Mouse (Mus musculus) urinary bladder, adult 18-20 months (tissue): ENCODE data around the gene Tmem131.

Experiments
- DNase-seq, 2 experiments: peaks; one replicate each; pipeline ENCODE4 v3.0.0; 2022; ENCODE audit warnings: low spot score in 2 of 2, mixed read lengths in 2 of 2

The Tmem131 gene

GRCm38 (mm10) chr1:36784365-36785134, 158.9 kb downstream of the Tmem131 start:
- DNase-seq: peak; percentile 53 to 66

DNA sequence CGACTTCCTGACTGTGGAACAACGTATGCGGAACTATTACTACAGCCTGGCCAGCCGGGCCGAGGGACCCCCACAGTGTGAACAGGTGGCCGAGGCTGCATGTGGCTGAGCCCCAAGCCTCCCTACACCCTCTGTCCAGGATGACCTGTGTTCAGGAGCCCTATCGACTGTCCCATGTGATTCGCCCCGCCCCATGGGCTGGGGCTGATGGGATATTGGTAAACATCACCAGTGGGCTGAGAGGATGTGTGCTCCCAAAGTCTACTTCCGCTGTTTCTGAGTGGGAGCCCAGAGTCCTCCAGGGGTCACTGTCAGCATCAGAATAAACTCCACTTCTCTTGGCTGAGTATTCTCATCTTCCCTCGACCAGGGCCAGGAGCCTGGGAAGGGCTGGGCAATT, 161.0 kb downstream of the Tmem131 start:
- DNase-seq: no peak

DNA sequence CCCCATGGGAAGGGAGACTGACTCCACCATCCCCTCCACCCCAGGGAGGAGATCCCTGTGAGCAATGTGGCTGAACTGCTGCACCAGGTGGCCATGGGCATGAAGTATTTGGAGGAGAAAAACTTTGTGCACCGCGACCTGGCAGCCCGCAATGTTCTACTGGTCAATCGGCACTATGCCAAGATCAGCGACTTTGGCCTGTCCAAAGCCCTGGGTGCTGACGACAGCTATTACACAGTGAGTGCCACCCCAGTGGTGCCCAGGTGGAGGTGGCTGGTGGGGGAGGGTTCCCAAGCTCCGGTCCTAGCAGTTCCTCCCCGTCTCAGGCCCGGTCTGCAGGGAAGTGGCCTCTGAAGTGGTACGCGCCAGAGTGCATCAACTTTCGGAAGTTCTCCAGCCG, 162.7 kb downstream of the Tmem131 start:
- no peak for DNase-seq

DNA sequence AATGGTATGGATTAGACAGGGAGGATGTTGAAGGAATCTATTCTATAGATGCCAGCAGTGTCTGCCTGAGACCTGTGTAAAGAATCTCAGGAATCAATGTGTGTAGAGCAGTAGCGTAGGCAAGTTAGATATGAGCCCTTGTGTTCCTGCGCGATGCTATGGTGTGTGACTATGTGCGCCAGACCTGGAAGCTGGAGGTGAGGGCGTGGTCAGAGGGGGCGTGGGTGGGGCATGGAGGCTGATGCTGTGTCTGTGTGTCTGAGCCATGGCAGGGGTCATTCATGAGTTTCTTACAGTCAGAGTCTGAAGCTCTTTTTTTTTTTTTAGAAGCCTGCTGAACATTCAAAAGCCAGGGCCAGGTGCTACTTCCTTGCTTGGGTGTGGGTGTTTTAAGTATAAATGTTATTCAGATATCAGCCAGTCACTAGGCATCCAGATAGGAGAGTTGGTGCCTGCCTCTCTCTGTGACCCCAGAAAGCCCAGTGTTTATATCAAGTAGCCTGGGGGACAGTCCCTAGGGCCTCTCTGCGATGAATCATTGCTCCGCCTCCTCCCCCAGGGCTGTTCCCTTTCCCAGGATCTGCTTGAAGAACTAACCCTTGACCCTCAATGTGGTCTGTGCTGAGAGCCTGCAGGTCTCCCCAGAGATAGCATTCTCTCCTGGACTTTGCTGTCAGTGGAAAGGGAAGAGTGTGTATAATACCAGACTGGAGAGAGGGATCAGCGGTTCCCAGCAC, 171.1 kb downstream of the Tmem131 start:
- DNase-seq: no peak

- no peak for DNase-seq
Measured at GRCm38 (mm10) chr1:36770998-36771397, 172.5 kb downstream of the Tmem131 start.

- no peak for DNase-seq
Measured at GRCm38 (mm10) chr1:36769951-36770350, 173.5 kb downstream of the Tmem131 start.

DNA sequence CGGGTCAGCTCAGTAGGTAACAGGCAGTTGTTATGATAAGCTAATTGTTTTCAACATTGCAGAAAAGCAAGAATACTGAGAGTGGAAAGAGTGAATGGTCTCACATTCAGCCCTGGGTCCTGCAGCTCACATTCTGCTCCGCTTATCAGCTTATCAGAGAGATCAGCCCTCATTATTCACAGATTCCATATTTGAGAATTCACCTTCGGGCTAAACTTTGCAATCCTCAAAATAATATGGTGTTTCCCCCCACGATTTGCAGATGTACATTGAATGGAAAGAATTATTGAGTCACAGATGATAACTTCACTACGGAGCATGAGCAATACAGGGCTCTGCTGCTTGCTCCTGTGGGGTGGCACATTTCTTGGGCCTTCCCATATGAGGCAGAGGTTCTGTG, 174.7 kb downstream of the Tmem131 start:
- DNase-seq: no peak

- no peak for DNase-seq
Measured at GRCm38 (mm10) chr1:36767321-36767720, 176.1 kb downstream of the Tmem131 start.

DNA sequence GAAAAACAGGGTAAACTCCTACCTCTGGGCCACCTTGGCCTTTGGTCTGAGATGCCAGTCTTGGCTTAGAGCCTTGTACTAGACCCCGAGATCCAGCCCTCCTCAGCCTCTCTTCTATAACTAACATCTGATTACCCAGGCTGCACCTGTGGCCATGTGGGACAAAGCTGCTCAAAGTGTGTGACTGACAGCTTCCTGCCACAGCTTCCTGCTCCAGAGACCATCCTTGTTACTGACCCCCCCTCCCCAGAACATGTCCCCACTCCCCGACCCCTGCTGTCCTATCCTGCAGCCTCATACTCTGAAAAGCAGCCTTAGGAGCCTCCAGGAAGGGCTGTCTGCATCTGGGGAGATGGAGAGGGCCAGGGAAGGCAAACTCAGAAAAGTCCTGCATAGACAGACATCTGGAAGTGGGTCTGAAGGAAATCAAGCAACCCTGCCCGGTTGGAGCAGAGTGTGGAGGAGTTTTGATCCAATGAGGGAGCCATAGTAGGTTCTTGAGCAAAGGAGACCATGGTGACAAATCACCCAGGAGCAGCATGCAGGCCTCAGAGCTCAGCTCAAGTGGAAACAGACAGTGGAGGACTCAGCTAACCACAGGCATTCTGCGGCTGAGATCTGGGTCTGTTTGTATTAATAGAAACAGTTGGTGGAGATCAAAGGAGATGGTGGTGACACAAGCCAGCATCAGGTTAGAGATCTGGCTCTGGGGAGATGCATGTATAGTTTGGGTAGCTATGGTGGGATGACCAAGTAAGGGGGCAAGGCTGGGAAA, 176.8 kb downstream of the Tmem131 start:
- DNase-seq: no peak

GRCm38 (mm10) chr1:36761568-36761967, 181.9 kb downstream of the Tmem131 start, which contains the start of gene Zap70:
Gene Zap70, plus strand, starts transcription at chr1:36761798.
- DNase-seq: no peak

GRCm38 (mm10) chr1:36761061-36761460, 182.4 kb downstream of the Tmem131 start:
- no peak for DNase-seq

DNA sequence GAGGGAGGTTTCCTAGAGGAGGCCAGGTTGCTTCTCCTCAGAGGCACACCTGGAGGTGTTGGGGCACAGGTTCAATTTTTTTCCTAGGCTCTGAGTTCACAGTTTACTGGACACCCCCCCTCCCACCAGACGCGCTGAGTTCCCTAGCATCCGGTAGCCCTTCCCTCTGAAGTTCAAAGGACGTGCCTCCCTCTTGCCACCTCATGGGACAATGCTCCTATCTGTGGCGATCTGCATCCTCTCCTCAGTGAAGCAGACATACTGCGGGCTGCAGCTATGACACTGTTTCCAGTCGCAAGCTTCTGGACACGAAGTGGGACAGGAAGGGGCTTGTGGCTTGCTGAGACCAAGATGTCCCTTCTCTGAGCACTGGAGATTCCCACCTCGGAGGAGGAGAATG, 183.1 kb downstream of the Tmem131 start:
- no peak for DNase-seq

- no peak for DNase-seq
Measured at GRCm38 (mm10) chr1:36759076-36759475, 184.4 kb downstream of the Tmem131 start.

- no peak for DNase-seq
Measured at GRCm38 (mm10) chr1:36758553-36758952, 184.9 kb downstream of the Tmem131 start.

DNA sequence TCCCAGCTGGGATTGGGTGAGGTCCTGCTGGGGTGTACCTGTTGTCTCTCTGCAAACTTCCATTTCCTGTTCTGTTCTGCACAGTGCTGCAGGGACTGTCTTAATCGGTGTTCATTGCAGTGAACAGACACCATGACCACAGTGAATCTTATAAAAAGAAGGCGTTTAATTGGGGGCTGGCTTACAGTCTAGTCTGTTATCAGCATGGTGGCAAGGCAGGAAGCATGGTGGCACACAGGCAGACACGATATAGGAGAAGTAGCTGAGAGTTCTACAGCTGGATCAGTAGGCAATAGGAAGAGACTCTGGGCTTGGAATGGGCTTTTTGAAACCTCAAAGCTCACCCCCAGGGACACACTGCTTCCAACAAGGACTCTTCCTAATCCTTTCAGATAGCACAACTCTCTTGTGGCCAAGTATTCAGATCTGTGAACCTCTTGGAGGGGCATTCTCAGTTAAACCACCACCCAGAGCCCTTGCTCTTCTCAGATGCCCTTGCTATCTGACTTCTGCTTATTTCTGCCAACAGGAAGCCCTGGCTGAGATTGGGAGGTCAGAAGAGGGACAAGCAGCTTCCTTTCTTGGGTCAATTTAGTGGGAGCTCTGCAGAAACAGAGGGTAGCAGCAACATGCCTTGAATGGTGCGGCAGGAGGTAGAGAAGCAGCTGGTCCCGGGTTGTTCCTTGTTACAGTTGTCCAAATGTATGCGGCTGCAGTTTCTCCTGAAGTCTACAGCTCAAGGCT, 189.4 kb downstream of the Tmem131 start:
- no peak for DNase-seq

DNA sequence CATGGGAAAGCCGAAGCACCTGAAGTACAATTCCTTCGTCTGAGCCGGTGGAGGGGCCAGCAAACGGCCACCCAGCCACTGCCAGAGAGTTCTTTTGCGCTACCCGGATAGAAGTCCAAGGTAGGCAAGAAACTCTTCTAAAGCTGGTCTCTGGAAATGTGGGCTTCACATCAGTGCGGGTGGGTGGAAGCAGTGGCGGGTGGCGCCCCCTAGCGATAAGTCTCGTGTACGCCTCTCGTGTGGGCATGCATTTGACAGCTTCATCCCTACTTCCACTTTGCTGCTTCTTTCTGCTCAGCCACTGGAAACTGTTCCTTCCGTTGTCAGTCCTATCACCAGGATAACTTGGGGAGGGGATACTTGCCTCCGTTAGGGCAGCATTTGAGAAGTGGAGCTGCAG, 197.0 kb downstream of the Tmem131 start:
- no peak for DNase-seq

DNA sequence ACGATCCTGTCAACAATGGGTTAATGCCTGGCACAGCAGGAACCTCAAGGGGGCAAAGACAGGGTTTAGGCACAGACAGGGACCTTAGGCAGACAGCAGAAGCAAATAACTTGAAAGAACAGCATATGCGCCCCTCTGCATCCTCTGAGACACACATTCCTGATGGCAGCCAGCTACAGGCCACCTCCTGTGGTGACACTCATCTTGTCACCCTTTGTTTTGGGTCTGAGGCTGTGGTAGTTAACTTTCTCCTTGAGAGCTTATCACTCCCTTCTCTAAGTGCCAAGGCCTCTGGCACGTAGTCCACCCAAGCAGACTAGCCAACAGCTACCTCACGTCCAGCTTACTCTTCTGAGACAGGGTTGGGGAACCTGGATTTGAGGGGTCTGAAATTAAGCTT, 197.8 kb downstream of the Tmem131 start:
- DNase-seq: no peak

DNA sequence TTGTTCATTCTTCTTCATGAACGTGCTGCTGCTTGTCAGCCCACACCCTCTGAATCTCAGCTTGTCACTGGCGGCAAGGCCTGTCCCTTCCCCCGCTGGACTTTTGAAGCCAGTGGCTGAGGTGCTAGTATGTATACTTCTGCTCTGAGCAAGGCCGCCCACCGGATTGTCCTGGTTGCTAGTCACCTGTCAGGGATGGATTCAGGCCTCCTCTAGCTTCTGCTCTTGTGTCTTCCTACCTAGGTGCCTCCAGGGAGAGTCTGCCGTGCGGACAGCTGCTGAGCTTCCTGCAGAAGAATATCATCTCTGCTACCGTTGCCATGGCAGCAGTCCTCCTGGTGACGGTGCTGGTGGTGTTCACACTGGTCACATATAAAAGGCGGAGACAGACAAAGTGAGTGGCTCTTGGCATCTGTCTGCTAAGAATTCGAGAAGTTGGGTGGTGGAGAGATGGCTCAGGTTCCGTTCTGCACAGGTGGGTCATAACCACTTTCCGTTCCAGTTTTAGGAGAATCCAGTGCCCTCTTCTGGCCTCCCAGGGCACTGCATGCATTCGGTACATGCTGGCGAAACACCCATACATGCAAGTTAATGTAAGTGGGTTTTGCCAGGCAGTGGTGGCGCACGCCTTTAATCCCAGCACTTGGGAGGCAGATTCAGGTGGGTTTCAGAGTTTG, 199.1 kb downstream of the Tmem131 start:
- peak; percentile 40 to 75 for DNase-seq

DNA sequence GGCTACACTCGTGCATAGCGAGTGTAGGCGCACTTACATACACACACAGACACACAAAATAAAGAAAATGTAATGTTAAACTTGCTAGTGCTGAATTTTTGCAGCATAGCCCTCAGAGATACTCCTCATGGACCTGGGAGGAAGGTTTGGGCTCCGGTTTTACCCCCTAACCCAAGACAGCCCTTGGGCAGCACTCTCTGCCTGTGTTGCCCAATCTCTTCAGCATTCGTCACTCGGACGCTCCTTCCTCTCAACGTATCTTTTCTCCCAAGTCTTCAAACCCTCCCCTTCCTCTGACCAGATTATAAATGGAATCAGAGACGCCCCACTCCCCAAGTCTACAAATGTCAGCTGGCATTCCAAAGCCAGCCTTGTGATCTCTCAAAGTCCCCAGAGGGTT, 200.4 kb downstream of the Tmem131 start:
- DNase-seq: no peak
